Mouse (Mus musculus) midbrain, embryonic 14.5 days (tissue): ENCODE measurements around the gene Sh3yl1. TPM values are rescaled to one million over a fixed set of nuclear protein-coding genes. Genes with fewer than 3 reads are reported as not detected.

Experiments
- ATAC-seq: fragments of 200-750 bp; cut with Nextera tagmentation; 2 replicates; pipeline ENCODE4 v1.8.0; 2017; ENCODE audit warnings: moderate number of reproducible peaks, moderate library complexity; ENCODE audit not compliant: low FRiP score, low TSS enrichment
- DNase-seq: peaks from one replicate; pipeline ENCODE4 v3.0.0-alpha.2; 2015
- H3K27ac ChIP-seq: fragments of 300-500 bp; sonication (generic); replicated peaks from 2 replicates; pipeline ENCODE4 v1.5.1; 2014; ENCODE audit warnings: mild to moderate bottlenecking, low read depth, low read length, moderate library complexity
- H3K27me3 ChIP-seq: fragments of 300-500 bp; sonication (generic); 2 replicates; pipeline ENCODE4 v1.6.1; 2014; ENCODE audit warnings: low read length, control low read depth, mixed read lengths; ENCODE audit not compliant: control insufficient read depth, insufficient read depth
- H3K36me3 ChIP-seq: fragments of 300-500 bp; sonication (generic); 2 replicates; pipeline ENCODE4 v1.6.1; 2014; ENCODE audit warnings: low read length, control low read depth; ENCODE audit not compliant: control insufficient read depth, insufficient read depth
- H3K4me1 ChIP-seq: fragments of 300-500 bp; sonication (generic); 2 replicates; pipeline ENCODE4 v1.6.1; 2014; ENCODE audit warnings: mild to moderate bottlenecking, antibody characterized with exemption, low read length, control low read depth; ENCODE audit not compliant: control insufficient read depth, insufficient read depth
- H3K4me2 ChIP-seq: fragments of 300-500 bp; sonication (generic); 2 replicates; pipeline ENCODE4 v1.6.1; 2014; ENCODE audit warnings: mild to moderate bottlenecking, low read length, moderate library complexity
- H3K4me3 ChIP-seq: fragments of 300-500 bp; sonication (generic); replicated peaks from 2 replicates; pipeline ENCODE4 v1.5.1; 2014; ENCODE audit warnings: low read depth, low read length
- H3K9ac ChIP-seq: fragments of 300-500 bp; sonication (generic); replicated peaks from 2 replicates; pipeline ENCODE4 v1.6.1; 2014; ENCODE audit warnings: mild to moderate bottlenecking, low read length, moderate library complexity
- H3K9me3 ChIP-seq: fragments of 300-500 bp; sonication (generic); 2 replicates; pipeline ENCODE4 v1.6.1; 2016; ENCODE audit warnings: low read length, control low read depth, mixed read lengths; ENCODE audit not compliant: control insufficient read depth
- WGBS: fragments of 180-500 bp; shearing (Covaris S2); extraction: QIAGEN DNeasy Blood & Tissue Kit; methylation state at CpG from one replicate; pipeline ENCODE4 v1.1.7; 2014; 5-methylcytosine and 5-hydroxymethylcytosine counted together
- polyA plus RNA-seq: library from polyadenylated mRNA; unstranded; fragments of >200 nt; fragmentation: Nextera tagmentation; extraction: Ambion mirVana; gene quantifications from 2 replicates; pipeline ENCODE4 v1.2.1, GENCODE M21; 2014

The Sh3yl1 gene
- polyA plus RNA-seq, 1 experiment from 2014 or later = 47.5 TPM

DNA sequence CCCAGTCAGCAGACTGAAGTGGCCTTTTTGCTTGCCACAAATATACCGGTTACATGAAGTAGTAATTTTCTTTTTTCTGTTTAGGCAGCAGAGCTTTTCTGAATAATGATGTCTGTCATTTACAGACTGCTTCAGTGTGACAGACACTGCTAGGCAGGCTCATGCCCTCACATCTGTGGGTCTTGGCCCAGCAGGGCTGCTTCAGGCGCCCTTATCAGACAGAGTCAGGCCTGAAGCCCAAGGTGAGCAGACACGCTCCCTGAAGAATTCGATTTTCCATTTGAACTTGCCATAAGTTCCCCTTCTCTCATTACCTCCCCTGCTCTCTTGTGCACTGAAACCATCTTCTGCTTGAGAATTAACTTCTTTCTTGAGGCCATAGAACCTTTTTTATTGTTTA, 23.5 kb upstream of the Sh3yl1 start:
- Histone ChIP-seq H3K27me3 (peaks cover 23% of the 10 kb centered on the region), H3K4me1 (peaks cover 7% of the 10 kb centered on the region; the same call in 1 of the 2 replicates), H3K27ac (no peak overlapping the region), H3K4me3 (no peak overlapping the region), H3K36me3 (no peaks in the 10 kb centered on the region), H3K4me2 (no peak overlapping the region), H3K9me3 (no peaks in the 10 kb centered on the region), H3K9ac (no peak overlapping the region)
- 89% methylated on average over 4 of the region's 4 CpGs for WGBS
- ATAC-seq = no peak
- DNase-seq = no peak

DNA sequence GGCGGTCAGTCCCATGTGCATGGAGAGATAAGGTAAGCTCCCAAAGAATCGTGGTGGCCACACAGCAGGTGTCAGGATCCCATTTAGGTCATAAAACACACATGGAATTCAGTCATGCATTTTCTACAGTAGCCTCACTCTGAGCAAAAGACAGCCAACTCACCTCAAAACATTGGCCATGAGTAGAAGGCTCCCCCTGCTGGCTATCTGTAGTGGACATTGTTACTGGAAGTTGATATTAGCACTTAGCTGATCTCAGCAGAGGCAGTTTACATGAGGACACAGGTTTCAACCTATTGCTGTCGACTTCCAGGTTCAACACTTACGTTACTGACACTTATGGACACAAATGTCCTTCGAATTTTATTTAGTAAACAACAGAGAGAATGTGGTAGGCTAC, 21.4 kb upstream of the Sh3yl1 start:
- Histone ChIP-seq H3K27ac (no peak overlapping the region), H3K4me3 (no peak overlapping the region), H3K9ac (no peak overlapping the region), H3K9me3 (no peaks in the 10 kb centered on the region), H3K4me1 (no peaks in the 10 kb centered on the region), H3K27me3 (peaks cover 4% of the 10 kb centered on the region), H3K4me2 (no peak overlapping the region), H3K36me3 (peaks cover 5% of the 10 kb centered on the region; the same call in 1 of the 2 replicates)
- DNase-seq = peak; percentile 91
- WGBS = 41% methylated on average over 5 of the region's 5 CpGs
- ATAC-seq = peak; percentile 58

DNA sequence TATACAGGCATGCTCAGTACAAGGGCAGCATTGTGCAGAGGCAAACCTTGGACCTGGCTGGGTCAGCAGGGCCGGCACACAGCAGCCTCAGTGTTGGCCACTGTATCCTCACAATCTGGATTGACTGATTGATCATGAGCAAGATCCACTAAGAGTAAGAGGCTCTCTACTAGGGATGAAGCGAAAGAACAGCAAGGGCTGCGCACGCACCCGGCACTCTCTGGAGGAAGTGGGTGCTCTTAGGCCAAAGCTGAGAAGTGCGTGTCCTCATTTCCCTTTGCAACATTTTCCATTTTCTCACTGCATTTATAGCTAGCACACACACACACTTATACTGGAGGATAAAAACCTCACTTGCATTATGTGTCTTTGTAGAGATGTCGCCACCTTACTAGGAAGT, 20.0 kb upstream of the Sh3yl1 start:
- H3K36me3 ChIP-seq = peaks cover 9% of the 10 kb centered on the region; the same call in 1 of the 2 replicates
- WGBS = 80% methylated on average over 7 of the region's 7 CpGs

DNA sequence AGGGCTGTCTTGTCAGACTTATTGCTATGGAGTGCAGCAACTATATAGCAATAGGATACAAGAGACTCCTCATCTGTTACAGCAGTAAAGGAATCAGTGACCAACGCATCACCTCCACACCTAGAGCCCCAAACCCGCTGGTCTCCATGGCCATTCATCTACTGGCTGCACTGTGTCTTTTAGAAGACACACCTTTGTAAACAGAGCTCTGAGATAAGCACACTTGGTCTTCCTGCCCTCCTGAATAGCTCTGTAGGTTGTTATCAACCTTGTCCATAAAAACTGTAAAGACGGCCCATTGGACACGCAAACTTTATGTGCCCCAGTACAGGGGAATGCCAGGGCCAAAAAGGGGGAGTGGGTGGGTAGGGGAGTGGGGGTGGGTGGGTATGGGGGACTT, 14.4 kb upstream of the Sh3yl1 start:
- no peak overlapping the region for H3K9ac ChIP-seq
- H3K4me3 ChIP-seq = no peak overlapping the region
- H3K9me3 ChIP-seq = no peaks in the 10 kb centered on the region
- peaks cover 17% of the 10 kb centered on the region; the same call in 1 of the 2 replicates for H3K36me3 ChIP-seq
- no peaks in the 10 kb centered on the region for H3K4me1 ChIP-seq
- no peak overlapping the region for H3K4me2 ChIP-seq
- 92% methylated on average over 4 of the region's 4 CpGs for WGBS
- H3K27me3 ChIP-seq = no peaks in the 10 kb centered on the region
- ATAC-seq = no peak
- no peak for DNase-seq
- H3K27ac ChIP-seq = no peak overlapping the region

More for the DNA sequence above, 20.0 kb upstream of the Sh3yl1 start:
- DNase-seq (no peak), ATAC-seq (no peak)
- Histone ChIP-seq H3K4me3 (no peak overlapping the region), H3K27me3 (no peaks in the 10 kb centered on the region), H3K9ac (no peak overlapping the region), H3K9me3 (no peaks in the 10 kb centered on the region), H3K27ac (no peak overlapping the region), H3K4me2 (no peak overlapping the region), H3K4me1 (no peaks in the 10 kb centered on the region)

DNA sequence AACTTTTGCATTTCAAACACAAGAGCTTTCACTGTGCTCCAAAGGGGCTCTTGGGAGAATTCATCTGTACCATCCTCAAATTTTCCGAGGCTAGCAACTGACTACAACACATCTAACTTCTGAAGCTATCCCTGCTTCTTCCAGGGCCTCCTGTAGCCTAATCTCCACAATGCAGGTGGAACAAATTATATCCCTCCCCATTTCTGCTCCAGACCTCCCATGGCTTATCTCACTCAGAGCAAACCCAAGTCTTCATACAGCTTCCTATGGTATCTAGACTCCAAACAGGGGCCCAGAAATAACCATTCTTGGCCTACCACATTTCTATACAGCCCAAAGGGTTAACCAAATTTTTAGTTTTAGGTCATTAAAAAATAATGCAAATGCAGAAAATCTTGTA, 2.8 kb upstream of the Sh3yl1 start:
- Histone ChIP-seq H3K9ac (no peak overlapping the region), H3K4me3 (no peak overlapping the region)
- WGBS = 95% methylated on average over 1 of the region's 1 CpGs

DNA sequence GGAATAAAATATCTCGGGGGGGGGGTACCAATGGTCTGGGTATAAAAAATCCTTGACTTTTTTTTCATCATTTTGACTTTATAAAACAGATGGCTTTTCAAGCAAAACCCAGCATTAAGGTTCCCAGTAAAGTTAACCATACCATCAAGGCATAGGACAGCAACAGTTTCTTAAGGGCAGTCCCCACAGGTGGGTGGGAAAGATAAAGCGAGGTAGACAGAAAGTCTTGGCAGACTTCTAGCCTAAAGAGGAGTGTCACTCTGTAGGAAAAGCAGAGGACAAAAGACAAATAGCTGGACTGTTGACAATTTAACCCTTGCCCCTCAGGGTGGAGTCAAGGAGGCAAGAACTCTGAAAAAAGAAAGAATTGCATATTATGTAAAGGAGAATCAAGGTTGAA, 1.6 kb upstream of the Sh3yl1 start:
- 94% methylated on average over 2 of the region's 2 CpGs for WGBS

More for the DNA sequence above, 2.8 kb upstream of the Sh3yl1 start:
- Histone ChIP-seq H3K27me3 (no peaks in the 10 kb centered on the region), H3K4me1 (peaks cover 23% of the 10 kb centered on the region), H3K36me3 (peaks cover 7% of the 10 kb centered on the region), H3K4me2 (no peak overlapping the region), H3K27ac (no peak overlapping the region), H3K9me3 (no peaks in the 10 kb centered on the region)
- ATAC-seq (no peak), DNase-seq (no peak)

DNA sequence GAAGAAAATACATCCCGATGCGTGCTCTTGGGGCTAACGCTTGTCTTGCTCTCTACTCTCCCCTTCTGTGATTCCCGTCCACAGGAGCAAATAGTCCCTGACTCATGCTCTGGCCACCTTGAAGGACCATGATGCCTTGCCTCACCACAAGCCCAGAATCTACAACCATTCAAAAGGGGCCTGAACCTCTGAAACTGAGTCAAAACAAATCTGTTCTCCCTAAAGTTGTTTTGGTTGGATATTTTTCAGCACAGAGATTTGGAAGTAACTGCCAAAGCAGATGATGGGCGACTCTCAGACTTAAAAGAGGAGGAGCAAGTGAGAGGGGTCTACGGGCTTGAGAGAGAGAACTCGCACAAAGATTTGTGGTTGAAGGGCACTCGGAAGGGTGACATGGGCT, 608 bp upstream of the Sh3yl1 start:
- 20% methylated on average over 8 of the region's 8 CpGs for WGBS
- H3K4me3 ChIP-seq = peak overlapping the region; percentile 53
- H3K27me3 ChIP-seq = no peaks in the 10 kb centered on the region
- no peak overlapping the region for H3K27ac ChIP-seq
- H3K9me3 ChIP-seq = no peaks in the 10 kb centered on the region
- peaks cover 24% of the 10 kb centered on the region for H3K4me1 ChIP-seq
- peak overlapping the region; percentile 90 for H3K4me2 ChIP-seq
- H3K36me3 ChIP-seq = no peaks in the 10 kb centered on the region
- peak overlapping the region; percentile 83 for H3K9ac ChIP-seq
- DNase-seq (no peak), ATAC-seq (no peak)

More for the DNA sequence above, 1.6 kb upstream of the Sh3yl1 start:
- no peaks in the 10 kb centered on the region for H3K27me3 ChIP-seq
- H3K4me3 ChIP-seq = no peak overlapping the region
- peak overlapping the region; percentile 90; the same call in 1 of the 2 replicates for H3K4me2 ChIP-seq
- peaks cover 24% of the 10 kb centered on the region for H3K4me1 ChIP-seq
- no peak overlapping the region for H3K9ac ChIP-seq
- no peaks in the 10 kb centered on the region for H3K36me3 ChIP-seq
- DNase-seq (no peak), ATAC-seq (no peak)
- H3K27ac ChIP-seq = no peak overlapping the region
- H3K9me3 ChIP-seq = no peaks in the 10 kb centered on the region

DNA sequence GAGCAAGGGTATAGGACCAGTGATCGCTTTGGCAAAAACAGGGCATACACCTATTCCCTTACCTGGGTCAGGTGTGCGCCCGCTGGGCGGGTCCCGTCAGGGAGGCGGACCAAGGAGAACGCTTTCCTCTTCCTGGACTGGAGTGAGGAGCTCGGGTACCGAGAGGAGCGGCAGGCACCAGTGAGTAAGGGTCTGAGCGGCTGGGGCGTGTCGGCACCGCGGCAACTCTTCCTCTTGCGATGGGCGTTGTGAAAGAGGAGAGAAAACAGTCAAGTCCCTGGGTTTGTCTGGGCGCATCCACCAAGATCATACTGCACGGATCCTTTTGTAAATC, 547 bp downstream of the Sh3yl1 start:
- no peaks in the 10 kb centered on the region for H3K36me3 ChIP-seq
- H3K9me3 ChIP-seq = no peaks in the 10 kb centered on the region
- peak overlapping the region; percentile 90 for H3K4me2 ChIP-seq
- H3K4me1 ChIP-seq = peaks cover 24% of the 10 kb centered on the region
- H3K4me3 ChIP-seq = peak overlapping the region; percentile 53
- 0% methylated on average over 19 of the region's 19 CpGs for WGBS
- H3K27me3 ChIP-seq = no peaks in the 10 kb centered on the region
- H3K9ac ChIP-seq = peak overlapping the region; percentile 83
- 0 out of 2 replicates have a peak overlapping the region, but pooled peaks have one; percentile 10 for H3K27ac ChIP-seq
- peak; percentile 57; the same call in 1 of the 2 replicates for ATAC-seq
- DNase-seq = peak; percentile 70

DNA sequence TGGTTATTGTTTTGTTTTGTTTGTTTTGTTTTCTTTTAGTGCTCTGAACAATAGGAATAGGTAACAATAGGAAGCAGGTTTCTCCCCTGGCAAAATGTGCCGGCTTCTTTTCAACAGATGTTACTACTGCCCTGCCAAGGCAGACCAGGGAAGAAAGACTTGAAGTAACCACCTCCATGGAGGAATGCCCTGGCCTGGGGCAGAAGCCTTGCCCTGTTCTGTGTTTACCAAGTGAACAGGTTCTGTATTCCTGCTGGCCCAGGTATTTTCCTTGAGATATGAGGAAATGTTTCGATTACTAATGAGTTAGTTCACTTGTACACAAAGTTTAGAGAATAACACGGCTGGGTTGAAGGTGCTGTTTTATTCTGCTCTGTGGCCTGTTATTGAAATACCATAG, 1.4 kb downstream of the Sh3yl1 start:
- WGBS = 63% methylated on average over 3 of the region's 3 CpGs
- Histone ChIP-seq H3K9ac (no peak overlapping the region; the same call in 1 of the 2 replicates), H3K4me1 (peaks cover 24% of the 10 kb centered on the region), H3K27me3 (no peaks in the 10 kb centered on the region), H3K36me3 (no peaks in the 10 kb centered on the region), H3K4me2 (peak overlapping the region; percentile 90), H3K27ac (no peak overlapping the region), H3K9me3 (no peaks in the 10 kb centered on the region), H3K4me3 (peak overlapping the region; percentile 53)
- DNase-seq = no peak
- no peak for ATAC-seq
